Mouse (Mus musculus) forelimb bud, embryonic 11.5 days (tissue): ENCODE results near the gene Il15ra.
A peak's percentile ranks its signal among the peaks of the same experiment; 100 is the strongest.

Experiments used
- DNase-seq: peaks from one replicate; pipeline ENCODE4 v3.0.0-alpha.2; 2012; ENCODE audit warnings: low read depth, low spot score

Gene Il15ra

GRCm38 (mm10) chr2:11708538-11708937, 3.4 kb downstream of the Il15ra start:
- no peak for DNase-seq

GRCm38 (mm10) chr2:11710101-11710500, 5.0 kb downstream of the Il15ra start:
- DNase-seq: peak; percentile 8

- DNase-seq: no peak
Observed at GRCm38 (mm10) chr2:11712483-11712990, 7.4 kb downstream of the Il15ra start.

GRCm38 (mm10) chr2:11713021-11713420, 7.9 kb downstream of the Il15ra start:
- no peak for DNase-seq

- no peak for DNase-seq
Observed at GRCm38 (mm10) chr2:11714535-11714934, 9.4 kb downstream of the Il15ra start.

GRCm38 (mm10) chr2:11718573-11718972, 13.5 kb downstream of the Il15ra start:
- no peak for DNase-seq

- DNase-seq: no peak
Observed at GRCm38 (mm10) chr2:11722564-11722963, 17.5 kb downstream of the Il15ra start.

- no peak for DNase-seq
Observed at GRCm38 (mm10) chr2:11727574-11727973, 22.5 kb downstream of the Il15ra start.

- DNase-seq: peak; percentile 31
Observed at GRCm38 (mm10) chr2:11729091-11729490, 24.0 kb downstream of the Il15ra start.

GRCm38 (mm10) chr2:11732978-11733377, 27.9 kb downstream of the Il15ra start:
- DNase-seq: no peak

GRCm38 (mm10) chr2:11735853-11736252, 30.8 kb downstream of the Il15ra start:
- no peak for DNase-seq

- DNase-seq: no peak
Observed at GRCm38 (mm10) chr2:11738794-11739193, 33.7 kb downstream of the Il15ra start.

- no peak for DNase-seq
Observed at GRCm38 (mm10) chr2:11739516-11740051, 34.5 kb downstream of the Il15ra start.

- DNase-seq: no peak
Observed at GRCm38 (mm10) chr2:11762541-11762940, 57.5 kb downstream of the Il15ra start.

- DNase-seq: no peak
Observed at GRCm38 (mm10) chr2:11765694-11766093, 60.6 kb downstream of the Il15ra start.

- no peak for DNase-seq
Observed at GRCm38 (mm10) chr2:11766485-11767160, 61.5 kb downstream of the Il15ra start.

GRCm38 (mm10) chr2:11767161-11767545, 62.1 kb downstream of the Il15ra start:
- no peak for DNase-seq

GRCm38 (mm10) chr2:11771701-11772100, 66.6 kb downstream of the Il15ra start:
- no peak for DNase-seq

- no peak for DNase-seq
Observed at GRCm38 (mm10) chr2:11772401-11772800, 67.3 kb downstream of the Il15ra start.

GRCm38 (mm10) chr2:11774426-11774825, 69.3 kb downstream of the Il15ra start:
- no peak for DNase-seq

- no peak for DNase-seq
Observed at GRCm38 (mm10) chr2:11775121-11775520, 70.0 kb downstream of the Il15ra start.

GRCm38 (mm10) chr2:11776415-11776814, 71.3 kb downstream of the Il15ra start:
- no peak for DNase-seq
